12 mouse cellular contexts compared by ENCODE assay signal in genomic region chr2:137323445-137323844, GRCm38 (mm10).
"Had no signal": no experiment of that assay in that cellular context is flagged by ENCODE, and none has a peak within 500 bp of the region (broad histone marks: within the 10 kb centered on the region; RNA-seq: fewer than 3 reads in every experiment).

No protein-coding gene starts in this region.

- DNase-seq: retina, postnatal 1 day; right cerebral cortex, adult 18-20 months; right cerebral cortex, postnatal 14 days; right cerebral cortex, postnatal 25 days; right cerebral cortex, postnatal 4 days; spleen, adult 18-20 months; thymus, adult 18-20 months; thymus, adult 2 months; thymus, postnatal 14 days; thymus, postnatal 25 days; thymus, postnatal 36 days; thymus, postnatal 4 days had no signal
